Mouse (Mus musculus) forebrain, embryonic 16.5 days (tissue): ENCODE data around the gene Il31. TPM values are rescaled to one million over a fixed set of nuclear protein-coding genes. Genes with fewer than 3 reads are reported as not detected.

ENCODE experiments used
- ATAC-seq: fragments of 200-750 bp; cut with Nextera tagmentation; 2 replicates; pipeline ENCODE4 v1.8.0; 2017; ENCODE audit warnings: mild to moderate bottlenecking, moderate library complexity
- H3K27ac ChIP-seq: fragments of 300-500 bp; sonication (generic); 2 replicates; pipeline ENCODE4 v1.5.1; 2014; ENCODE audit warnings: low read length, control low read depth
- H3K27me3 ChIP-seq: fragments of 300-500 bp; sonication (generic); replicated peaks from 2 replicates; pipeline ENCODE4 v1.6.1; 2014; ENCODE audit warnings: low read length; ENCODE audit not compliant: control insufficient read depth, insufficient read depth
- H3K36me3 ChIP-seq: fragments of 300-500 bp; sonication (generic); 2 replicates; pipeline ENCODE4 v1.6.1; 2014; ENCODE audit not compliant: control insufficient read depth, insufficient read depth
- H3K4me1 ChIP-seq: fragments of 300-500 bp; sonication (generic); replicated peaks from 2 replicates; pipeline ENCODE4 v1.6.1; 2014; ENCODE audit warnings: low read length; ENCODE audit not compliant: control insufficient read depth, insufficient read depth
- H3K4me2 ChIP-seq: fragments of 300-500 bp; sonication (generic); 2 replicates; pipeline ENCODE4 v1.6.1; 2014; ENCODE audit warnings: mild to moderate bottlenecking, low read length, control low read depth
- H3K4me3 ChIP-seq: fragments of 300-500 bp; sonication (generic); replicated peaks from 2 replicates; pipeline ENCODE4 v1.5.1; 2014; ENCODE audit warnings: mild to moderate bottlenecking, low read length, control low read depth
- H3K9ac ChIP-seq: fragments of 300-500 bp; sonication (generic); replicated peaks from 2 replicates; pipeline ENCODE4 v1.6.1; 2014; ENCODE audit warnings: low read depth, low read length, control low read depth
- H3K9me3 ChIP-seq: fragments of 300-500 bp; sonication (generic); 2 replicates; pipeline ENCODE4 v1.6.1; 2016; ENCODE audit warnings: low read length; ENCODE audit not compliant: control insufficient read depth
- WGBS: fragments of 180-500 bp; shearing (Covaris S2); extraction: QIAGEN DNeasy Blood & Tissue Kit; methylation state at CpG from one replicate; pipeline ENCODE4 v1.1.7; 2014; 5-methylcytosine and 5-hydroxymethylcytosine counted together
- microRNA-seq: library from miRNA; unstranded; fragments of <30 nt; microRNA quantifications from one replicate; pipeline ENCODE4, GENCODE M21; 2017
- polyA plus RNA-seq: library from polyadenylated mRNA; unstranded; fragments of >200 nt; fragmentation: Nextera tagmentation; extraction: Ambion mirVana; gene quantifications from 2 replicates; pipeline ENCODE4 v1.2.1, GENCODE M21; 2015

Gene Il31
- polyA plus RNA-seq, 1 experiment from 2014 or later, result not detected

DNA sequence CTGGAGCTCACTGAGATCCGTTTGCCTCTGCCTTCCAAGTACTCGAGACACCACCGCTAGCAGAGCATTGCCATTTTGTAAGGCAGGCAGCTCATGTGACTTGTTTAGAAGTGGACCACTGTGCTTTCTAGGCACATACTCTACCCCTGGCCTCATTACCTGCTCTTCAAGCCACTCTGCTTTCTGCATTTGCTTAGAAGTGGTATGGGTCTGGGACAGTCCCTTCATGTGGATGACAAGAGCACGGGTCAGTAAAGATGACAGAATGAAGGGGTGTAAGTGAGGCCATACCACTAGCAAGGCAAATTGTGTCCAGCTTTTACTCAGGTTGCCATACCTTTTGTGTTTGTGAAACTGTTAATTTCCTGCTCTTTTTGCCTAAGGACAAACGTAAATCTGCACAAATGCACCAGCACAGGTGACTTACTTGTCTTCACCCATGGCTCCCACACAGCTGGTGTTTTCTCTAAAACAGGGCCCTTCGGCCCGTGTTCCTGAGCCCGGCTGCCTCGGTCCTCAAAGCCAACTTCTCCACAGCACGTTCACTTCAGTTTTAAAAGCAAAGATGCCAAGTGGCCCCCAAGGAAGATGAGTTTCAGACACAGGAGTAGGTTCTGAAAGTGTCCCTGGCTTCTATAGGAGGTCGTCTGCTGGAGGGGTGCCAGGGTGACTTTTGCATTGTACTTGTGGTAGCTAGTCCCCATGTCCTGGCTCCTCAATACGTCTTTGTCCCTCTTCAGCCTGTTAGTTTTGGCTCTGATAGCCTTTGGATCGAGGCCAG lies 57.6 kb downstream of the Il31 start:
- no peak for ATAC-seq
- H3K4me1 ChIP-seq, result peaks cover 19% of the 10 kb centered on the region
- H3K27me3 ChIP-seq, result no peaks in the 10 kb centered on the region
- H3K9ac ChIP-seq, result no peak overlapping the region
- H3K4me2 ChIP-seq, result no peak overlapping the region
- H3K4me3 ChIP-seq, result no peak overlapping the region
- 69% methylated on average over 13 of the region's 13 CpGs for WGBS
- no peaks in the 10 kb centered on the region for H3K36me3 ChIP-seq
- no peak overlapping the region for H3K27ac ChIP-seq
- H3K9me3 ChIP-seq, result no peaks in the 10 kb centered on the region

Small RNA genes within 50 kb of the gene (microRNA-seq; reads per million reads assigned to microRNA genes)
- not detected for gene Mir7647

Other genes with a start within 250 kb of the Il31 start
- gene Wdr66, start 237.4 kb downstream of the Il31 start, polyA plus RNA-seq, result 1.5 and 1.9 TPM in 2 replicates
- 81.9 and 84.3 TPM in 2 replicates for gene Bcl7a, start 145.7 kb downstream of the Il31 start, polyA plus RNA-seq
- 18.0 and 18.1 TPM in 2 replicates for gene Mlxip, start 94.7 kb downstream of the Il31 start, polyA plus RNA-seq
- gene Lrrc43, start 184 bp downstream of the Il31 start, polyA plus RNA-seq, result 0.24 and 0.43 TPM in 2 replicates
- gene B3gnt4, start 21.0 kb upstream of the Il31 start, polyA plus RNA-seq, result 1.8 and 2.5 TPM in 2 replicates
- gene Diablo, start 34.7 kb upstream of the Il31 start, polyA plus RNA-seq, result 116 and 123 TPM in 2 replicates
- 2.3 and 4.1 TPM in 2 replicates for gene Gm49027, start 36.0 kb upstream of the Il31 start, polyA plus RNA-seq
- 44.1 and 44.9 TPM in 2 replicates for gene Vps33a, start 83.5 kb upstream of the Il31 start, polyA plus RNA-seq
- gene Clip1, start 195.1 kb upstream of the Il31 start, polyA plus RNA-seq, result 83.1 and 93.0 TPM in 2 replicates
- 92.7 and 96.1 TPM in 2 replicates for gene Zcchc8, start 231.6 kb upstream of the Il31 start, polyA plus RNA-seq